Mouse (Mus musculus): Measurements from ENCODE around the gene Nhsl1. TPM values are rescaled to one million over a fixed set of nuclear protein-coding genes. Genes with fewer than 3 reads are reported as not detected.

The Nhsl1 gene
- polyA plus RNA-seq (2017; shearing (Covaris generic)), result 1.3 TPM

GRCm38 (mm10) chr10:18318916-18319481 is at the start of gene Nhsl1:
TSS of gene Nhsl1 (plus strand) at chr10:18318985.

GRCm38 (mm10) chr10:18545813-18546235 is 227.0 kb downstream of the Nhsl1 start, which contains the start of gene Hebp2:
TSS of gene Hebp2 (minus strand) at chr10:18546076.

Other genes starting within 250 kb of the Nhsl1 start
- gene Ect2l, start 108.1 kb upstream of the Nhsl1 start, polyA plus RNA-seq (2017; shearing (Covaris generic)), result 1.3 TPM
- gene Ccdc28a, start 84.0 kb upstream of the Nhsl1 start, polyA plus RNA-seq (2017; shearing (Covaris generic)), result 60.3 TPM
- not detected for gene Hebp2, start 227.1 kb downstream of the Nhsl1 start, polyA plus RNA-seq (2017; shearing (Covaris generic))

Data from inflammation-experienced regulatory T-cells, adult 16 weeks (primary cell).